In genomic region chr7:27308821-27309549, GRCm38 (mm10) we compare ENCODE assay signal across 8 mouse cellular contexts. TPM values are rescaled to one million over a fixed set of nuclear protein-coding genes. Genes with fewer than 3 reads are reported as not detected.
DNase-seq lines count a peak whose midpoint lies in the region; ATAC-seq lines count a peak whose summit lies in the region.
"Had no signal": no experiment of that assay in that cellular context is flagged by ENCODE, and none has a peak within 500 bp of the region (broad histone marks: within the 10 kb centered on the region; RNA-seq: fewer than 3 reads in every experiment).

No protein-coding gene starts in this region.

- H3K27me3 ChIP-seq in embryonic facial prominence, embryonic 11.5 days (ENCODE audit: control insufficient read depth, insufficient read depth, low read length) = peaks cover 11% of the 10 kb centered on the region
- no peaks in the 10 kb centered on the region for H3K27me3 ChIP-seq in intestine, embryonic 15.5 days (replicated peaks)
- peaks cover 41% of the 10 kb centered on the region for H3K27me3 ChIP-seq in midbrain, embryonic 10.5 days (ENCODE audit: low read depth, poor library complexity, severe bottlenecking)

- H3K9ac ChIP-seq in embryonic facial prominence, embryonic 11.5 days (replicated peaks; ENCODE audit: low read length) = no peak overlapping the region
- H3K9ac ChIP-seq in intestine, embryonic 15.5 days = no peak overlapping the region

- WGBS in embryonic facial prominence, embryonic 11.5 days = 9% methylated on average over 28 of the region's 28 CpGs
- WGBS in intestine, embryonic 15.5 days = 12% methylated on average over 28 of the region's 28 CpGs
- WGBS in midbrain, embryonic 10.5 days = 9% methylated on average over 28 of the region's 28 CpGs

- peak; percentile 99 for DNase-seq in R1 (ENCODE audit: low read depth, low spot score)
- peak; percentile 60 for DNase-seq in embryonic facial prominence, embryonic 11.5 days (ENCODE audit: low spot score)
- DNase-seq in midbrain, embryonic 10.5 days (ENCODE audit: low spot score) = no peak
- no peak for DNase-seq in layer of hippocampus, adult 18-20 months (ENCODE audit: low spot score in 2 of 2)
- no peak for DNase-seq in adrenal gland, postnatal 25 days
- no peak for DNase-seq in B cell, adult 2 months

- H3K27ac ChIP-seq in embryonic facial prominence, embryonic 11.5 days (replicated peaks; ENCODE audit: low read depth, low read length) = no peak overlapping the region
- H3K27ac ChIP-seq in intestine, embryonic 15.5 days = no peak overlapping the region
- no peak overlapping the region for H3K27ac ChIP-seq in midbrain, embryonic 10.5 days (replicated peaks)

- H3K4me1 ChIP-seq in embryonic facial prominence, embryonic 11.5 days (ENCODE audit: control insufficient read depth, insufficient read depth, low read length) = peaks cover 3% of the 10 kb centered on the region
- peaks cover 7% of the 10 kb centered on the region; the same call in 1 of the 2 replicates for H3K4me1 ChIP-seq in intestine, embryonic 15.5 days (replicated peaks)
- H3K4me1 ChIP-seq in midbrain, embryonic 10.5 days = peaks cover 30% of the 10 kb centered on the region

- peak overlapping the region; percentile 48 for H3K4me2 ChIP-seq in embryonic facial prominence, embryonic 11.5 days (ENCODE audit: low read depth, low read length)
- peak overlapping the region; percentile 63 for H3K4me2 ChIP-seq in intestine, embryonic 15.5 days (replicated peaks)

- H3K36me3 ChIP-seq in embryonic facial prominence, embryonic 11.5 days (replicated peaks; ENCODE audit: control insufficient read depth, insufficient read depth, low read depth, low read length) = no peaks in the 10 kb centered on the region
- peaks cover 8% of the 10 kb centered on the region for H3K36me3 ChIP-seq in intestine, embryonic 15.5 days
- peaks cover 6% of the 10 kb centered on the region for H3K36me3 ChIP-seq in midbrain, embryonic 10.5 days

- H3K9me3 ChIP-seq in embryonic facial prominence, embryonic 11.5 days (replicated peaks; ENCODE audit: control insufficient read depth, low read length) = peaks cover 1% of the 10 kb centered on the region; the same call in 1 of the 2 replicates
- no peaks in the 10 kb centered on the region for H3K9me3 ChIP-seq in intestine, embryonic 15.5 days
- H3K9me3 ChIP-seq in midbrain, embryonic 10.5 days (replicated peaks) = peaks cover 12% of the 10 kb centered on the region

- ATAC-seq in embryonic facial prominence, embryonic 11.5 days (replicated peaks; ENCODE audit: insufficient number of reproducible peaks, low FRiP score, low TSS enrichment, low read depth) = no peak; the same call in 1 of the 2 replicates
- peak; percentile 80 for ATAC-seq in intestine, embryonic 15.5 days

- H3K4me3 ChIP-seq in embryonic facial prominence, embryonic 11.5 days (ENCODE audit: low read depth, low read length) = peak overlapping the region; percentile 19; the same call in 1 of the 2 replicates
- peak overlapping the region; percentile 30 for H3K4me3 ChIP-seq in intestine, embryonic 15.5 days (replicated peaks)
- H3K4me3 ChIP-seq in midbrain, embryonic 10.5 days = peak overlapping the region; percentile 48

RNA-seq across cellular contexts. Expression of gene Ltbp4, which starts 28.5 kb away (rescaled TPM):
- 6.3 and 6.6 TPM in 2 replicates for polyA plus RNA-seq in embryonic facial prominence, embryonic 11.5 days (2014; fragmentation: Nextera tagmentation; extraction: Ambion mirVana)
- 75.9 and 92.8 TPM in 2 replicates for polyA plus RNA-seq in intestine, embryonic 15.5 days (2015; fragmentation: Nextera tagmentation; extraction: Ambion mirVana)
- polyA plus RNA-seq in midbrain, embryonic 10.5 days (2016; fragmentation: Nextera tagmentation; extraction: Ambion mirVana) = 7.0 and 9.0 TPM in 2 replicates
- 10 to 100 TPM; 43.9 to 47.5 TPM for total RNA-seq in layer of hippocampus, adult 18-20 months (2021)
- total RNA-seq in adrenal gland, postnatal 25 days (2021) = 62.9 and 66.6 TPM in 2 replicates
- total RNA-seq: neutrophil, adult 5-6 weeks had no signal

RNA-seq across cellular contexts. Expression of gene Shkbp1, which starts 46.8 kb away (rescaled TPM):
- polyA plus RNA-seq in embryonic facial prominence, embryonic 11.5 days (2014; fragmentation: Nextera tagmentation; extraction: Ambion mirVana) = 50.2 and 57.5 TPM in 2 replicates
- polyA plus RNA-seq in intestine, embryonic 15.5 days (2015; fragmentation: Nextera tagmentation; extraction: Ambion mirVana) = 35.0 and 35.5 TPM in 2 replicates
- polyA plus RNA-seq in midbrain, embryonic 10.5 days (2016; fragmentation: Nextera tagmentation; extraction: Ambion mirVana) = 71.7 and 77.2 TPM in 2 replicates
- total RNA-seq in layer of hippocampus, adult 18-20 months (2021) = 10 to 100 TPM; 25.8 to 28.2 TPM
- 23.3 and 28.6 TPM in 2 replicates for total RNA-seq in adrenal gland, postnatal 25 days (2021)

RNA-seq across cellular contexts. Expression of gene Gm20479, which starts 48.2 kb away (rescaled TPM):
- polyA plus RNA-seq in embryonic facial prominence, embryonic 11.5 days (2014; fragmentation: Nextera tagmentation; extraction: Ambion mirVana) = 0.45 TPM in 1 of 2 replicates, not detected in the other
- 1.8 TPM in 1 of 2 replicates, not detected in the other for polyA plus RNA-seq in intestine, embryonic 15.5 days (2015; fragmentation: Nextera tagmentation; extraction: Ambion mirVana)
- polyA plus RNA-seq in midbrain, embryonic 10.5 days (2016; fragmentation: Nextera tagmentation; extraction: Ambion mirVana) = 0.48 and 0.82 TPM in 2 replicates
- total RNA-seq in layer of hippocampus, adult 18-20 months (2021) = not detected
- total RNA-seq in adrenal gland, postnatal 25 days (2021) = 0.91 TPM in 1 of 2 replicates, not detected in the other
- total RNA-seq: neutrophil, adult 5-6 weeks had no signal

RNA-seq across cellular contexts. Expression of gene Numbl, which starts 50.8 kb away (rescaled TPM):
- polyA plus RNA-seq in embryonic facial prominence, embryonic 11.5 days (2014; fragmentation: Nextera tagmentation; extraction: Ambion mirVana) = 9.5 and 11.2 TPM in 2 replicates
- 16.2 and 16.5 TPM in 2 replicates for polyA plus RNA-seq in intestine, embryonic 15.5 days (2015; fragmentation: Nextera tagmentation; extraction: Ambion mirVana)
- 21.0 and 25.7 TPM in 2 replicates for polyA plus RNA-seq in midbrain, embryonic 10.5 days (2016; fragmentation: Nextera tagmentation; extraction: Ambion mirVana)
- 100 to 1,000 TPM; 141 to 149 TPM for total RNA-seq in layer of hippocampus, adult 18-20 months (2021)
- 8.4 and 12.6 TPM in 2 replicates for total RNA-seq in adrenal gland, postnatal 25 days (2021)

Comparison
In these comparisons a context has a peak if more than half of its experiments do, and no peak if none do; other contexts are left out.
1. DNase-seq: peak in R1 (single experiment) and embryonic facial prominence, embryonic 11.5 days (single experiment); none in midbrain, embryonic 10.5 days (single experiment), layer of hippocampus, adult 18-20 months (0 of 2), adrenal gland, postnatal 25 days (single experiment) and B cell, adult 2 months (0 of 2).
2. Peak in every context shown above with its lines, with median percentiles within 50 percentile points of each other: H3K4me3 ChIP-seq.